Mouse (Mus musculus) liver, embryonic 13.5 days (tissue): ENCODE results near the gene Fbxl8. TPM values are rescaled to one million over a fixed set of nuclear protein-coding genes. Genes with fewer than 3 reads are reported as not detected.

ENCODE experiments used
- microRNA counts: library from miRNA; unstranded; fragments of <30 nt; microRNA quantifications from one replicate; lab custom pipeline; 2016
- microRNA-seq: library from miRNA; unstranded; fragments of <30 nt; microRNA quantifications from one replicate; pipeline ENCODE4, GENCODE M21; 2016
- polyA plus RNA-seq: library from polyadenylated mRNA; unstranded; fragments of >200 nt; fragmentation: Nextera tagmentation; extraction: Ambion mirVana; gene quantifications from 2 replicates; pipeline ENCODE4 v1.2.1, GENCODE M21; 2015

Fbxl8 gene
- polyA plus RNA-seq, 1 experiment from 2014 or later, result 0.98 TPM

MicroRNA genes within 50 kb of the gene (microRNA counts, 519-probe panel; counts per million panel counts)
- 114 counts per million for microRNA mmu-miR-328 (lab: Ali Mortazavi, UCI)

Small RNAs within 50 kb of the gene (microRNA-seq; reads per million reads assigned to microRNA genes)
- gene Gm27320 (not detected), gene Mir328 (484 reads per million, percentile 68 among the genes with 10 or more reads in this experiment)

Other genes starting within 250 kb of the Fbxl8 start
- gene Ces3a, start 216.0 kb upstream of the Fbxl8 start, polyA plus RNA-seq, result 0.09 and 0.24 TPM in 2 replicates
- not detected in 2 replicates for gene Ces3b, start 180.9 kb upstream of the Fbxl8 start, polyA plus RNA-seq
- not detected in 2 replicates for gene Ces4a, start 132.8 kb upstream of the Fbxl8 start, polyA plus RNA-seq
- gene Cbfb, start 94.0 kb upstream of the Fbxl8 start, polyA plus RNA-seq, result 8.9 and 11.5 TPM in 2 replicates
- 13.5 and 16.0 TPM in 2 replicates for gene D230025D16Rik, start 39.5 kb upstream of the Fbxl8 start, polyA plus RNA-seq
- 2.3 and 3.2 TPM in 2 replicates for gene B3gnt9, start 9.5 kb upstream of the Fbxl8 start, polyA plus RNA-seq
- 16.2 and 16.7 TPM in 2 replicates for gene Tradd, start within 50 bp of the Fbxl8 start, polyA plus RNA-seq
- 0.10 TPM in 1 of 2 replicates, not detected in the other for gene Hsf4, start 5.2 kb downstream of the Fbxl8 start, polyA plus RNA-seq
- gene Nol3, start 11.5 kb downstream of the Fbxl8 start, polyA plus RNA-seq, result 0.10 and 0.14 TPM in 2 replicates
- 0.60 and 1.1 TPM in 2 replicates for gene 4931428F04Rik, start 25.2 kb downstream of the Fbxl8 start, polyA plus RNA-seq
- 6.2 and 6.7 TPM in 2 replicates for gene Exoc3l, start 31.5 kb downstream of the Fbxl8 start, polyA plus RNA-seq
- gene E2f4, start 33.0 kb downstream of the Fbxl8 start, polyA plus RNA-seq, result 187 and 232 TPM in 2 replicates
- gene Elmo3, start 41.0 kb downstream of the Fbxl8 start, polyA plus RNA-seq, result 2.1 and 2.8 TPM in 2 replicates
- 9.4 and 9.5 TPM in 2 replicates for gene Lrrc29, start 61.6 kb downstream of the Fbxl8 start, polyA plus RNA-seq
- 103 and 108 TPM in 2 replicates for gene Tmem208, start 61.7 kb downstream of the Fbxl8 start, polyA plus RNA-seq
- 0.66 and 0.71 TPM in 2 replicates for gene Fhod1, start 83.3 kb downstream of the Fbxl8 start, polyA plus RNA-seq
- gene Slc9a5, start 84.2 kb downstream of the Fbxl8 start, polyA plus RNA-seq, result 0.14 and 0.15 TPM in 2 replicates
- gene Plekhg4, start 108.6 kb downstream of the Fbxl8 start, polyA plus RNA-seq, result 0.05 and 0.09 TPM in 2 replicates
- gene Kctd19, start 148.9 kb downstream of the Fbxl8 start, polyA plus RNA-seq, result not detected in 2 replicates
- 0.15 and 0.16 TPM in 2 replicates for gene Lrrc36, start 148.9 kb downstream of the Fbxl8 start, polyA plus RNA-seq
- 1.6 and 1.8 TPM in 2 replicates for gene Tppp3, start 206.9 kb downstream of the Fbxl8 start, polyA plus RNA-seq
- 2.1 TPM in 2 replicates for gene Zdhhc1, start 232.3 kb downstream of the Fbxl8 start, polyA plus RNA-seq